Mouse (Mus musculus) cerebellum, adult 2 months (tissue): ENCODE results near the gene Wt1.

Experiments
- CTCF ChIP-seq: fragments of 200-500 bp; IDR thresholded peaks from 2 replicates; pipeline ENCODE4 v1.5.1; 2011; ENCODE audit warnings: low read depth, mild to moderate bottlenecking, control low read depth, low read length, moderate library complexity, borderline replicate concordance; ENCODE audit not compliant: insufficient read depth
- POLR2A ChIP-seq: fragments of 200-500 bp; IDR thresholded peaks from 2 replicates; pipeline ENCODE4 v1.6.1; 2011; ENCODE audit warnings: low read length, control low read depth, borderline replicate concordance; ENCODE audit not compliant: insufficient read depth

DNA sequence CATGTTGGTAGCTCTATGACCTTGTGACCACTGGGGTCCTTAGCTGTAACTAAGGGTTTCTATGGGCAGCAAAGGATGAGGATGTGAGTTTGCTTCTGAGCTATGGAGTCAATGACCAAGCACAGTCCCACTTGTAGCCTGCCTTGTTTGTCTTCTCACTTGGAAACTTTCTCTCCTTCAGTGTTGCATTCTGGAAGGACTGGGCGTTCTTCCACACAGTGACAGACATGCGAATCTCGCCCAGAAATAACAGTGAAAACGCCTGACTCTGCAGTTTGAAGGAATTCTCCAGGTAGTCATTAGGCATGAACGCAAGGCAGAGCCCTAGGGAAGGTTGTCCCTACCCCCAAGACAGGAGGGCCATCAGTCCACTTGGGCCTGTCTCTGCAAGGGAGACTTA is 35.3 kb upstream of the Wt1 start:
- TF ChIP-seq CTCF, result no peak
- no peak for TF ChIP-seq POLR2A
